Mouse (Mus musculus): Measurements from ENCODE around the gene Chml.
A peak's percentile ranks its signal among the peaks of the same experiment; 100 is the strongest.

The Chml gene

DNA sequence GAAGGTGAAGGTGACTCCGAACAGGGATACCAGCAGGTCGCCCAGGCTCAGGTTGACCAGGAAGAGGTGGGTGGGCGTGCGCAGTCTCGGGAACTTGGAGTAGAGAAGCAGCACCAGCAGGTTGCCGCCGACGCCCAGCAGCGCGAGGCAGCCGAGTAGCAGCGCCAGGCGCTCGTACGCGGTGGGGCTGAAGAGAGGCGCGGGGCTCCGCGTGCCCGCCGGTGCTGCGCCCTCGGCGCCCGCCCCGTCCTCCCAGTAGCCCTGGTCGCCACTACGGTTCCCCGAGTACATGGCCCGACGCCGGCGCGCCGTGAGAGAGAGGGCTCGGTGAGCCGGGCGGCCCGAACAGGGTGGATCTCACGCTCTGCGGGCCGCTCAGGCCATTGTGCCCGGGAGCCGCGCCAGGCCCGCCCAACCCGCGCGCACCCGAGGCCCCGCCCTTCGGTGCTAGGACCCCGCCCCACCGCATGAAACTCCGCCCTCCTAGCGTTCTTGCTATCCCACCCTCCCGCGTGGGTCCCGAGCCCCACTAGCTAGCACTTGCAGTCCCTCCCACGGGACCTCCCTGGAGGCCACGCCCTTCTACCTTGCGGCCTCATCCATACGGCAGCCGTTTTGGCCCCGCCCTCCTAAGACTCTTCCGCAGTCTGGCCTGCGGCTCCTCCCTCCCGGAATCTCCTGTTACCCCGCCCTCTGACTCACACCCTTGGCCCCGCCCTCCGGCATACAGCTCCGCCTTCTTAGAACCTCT lies at the start of gene Chml, which contains the start of gene Opn3:
Gene Chml, minus strand, starts transcription at position 656 of the 751 bp plus-strand sequence.
Gene Opn3, minus strand, starts transcription at position 531 of the 751 bp plus-strand sequence.
- DNase-seq (ENCODE audit: low spot score): peak; percentile 98

DNA sequence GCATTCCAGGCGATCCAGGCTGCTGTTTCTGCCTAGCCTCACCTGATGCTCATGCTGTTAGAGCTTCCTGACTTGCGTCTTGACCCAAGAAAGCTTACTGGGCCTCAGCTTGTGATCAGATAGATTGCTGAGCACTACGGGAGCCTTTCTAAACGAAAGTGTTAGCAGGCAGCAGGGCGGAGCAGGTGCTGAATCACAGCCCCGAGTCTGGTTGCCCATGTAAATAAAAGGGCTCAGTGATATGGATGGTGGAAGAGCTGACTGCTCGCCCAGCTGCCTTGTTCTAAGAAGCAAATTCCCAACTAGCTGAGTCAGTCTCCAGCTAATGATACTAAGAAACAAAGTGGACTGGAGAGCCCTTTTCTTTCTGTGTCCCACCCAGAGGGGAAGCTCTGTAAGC lies 33.1 kb upstream of the Chml start:
- DNase-seq (ENCODE audit: low spot score): no peak

DNA sequence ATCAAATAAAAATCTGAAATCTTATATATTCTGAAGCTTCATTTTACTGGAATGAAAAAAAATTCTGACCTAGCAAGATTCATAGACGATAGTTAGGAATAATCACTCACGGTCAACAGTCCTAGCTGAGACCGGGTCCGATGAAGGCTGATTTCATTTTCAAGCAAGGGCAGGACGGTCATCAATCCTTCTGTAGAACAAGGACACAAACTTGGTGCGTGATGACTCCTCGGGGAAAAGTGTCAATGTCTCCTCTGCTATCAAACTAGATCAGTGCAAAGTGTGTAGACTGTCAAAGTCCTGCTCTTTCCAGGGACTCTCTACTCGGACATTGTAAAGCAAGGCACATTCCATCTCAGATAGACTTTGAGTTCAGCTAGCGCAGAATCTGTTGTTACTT lies 24.1 kb upstream of the Chml start:
- DNase-seq (ENCODE audit: low spot score): no peak

DNA sequence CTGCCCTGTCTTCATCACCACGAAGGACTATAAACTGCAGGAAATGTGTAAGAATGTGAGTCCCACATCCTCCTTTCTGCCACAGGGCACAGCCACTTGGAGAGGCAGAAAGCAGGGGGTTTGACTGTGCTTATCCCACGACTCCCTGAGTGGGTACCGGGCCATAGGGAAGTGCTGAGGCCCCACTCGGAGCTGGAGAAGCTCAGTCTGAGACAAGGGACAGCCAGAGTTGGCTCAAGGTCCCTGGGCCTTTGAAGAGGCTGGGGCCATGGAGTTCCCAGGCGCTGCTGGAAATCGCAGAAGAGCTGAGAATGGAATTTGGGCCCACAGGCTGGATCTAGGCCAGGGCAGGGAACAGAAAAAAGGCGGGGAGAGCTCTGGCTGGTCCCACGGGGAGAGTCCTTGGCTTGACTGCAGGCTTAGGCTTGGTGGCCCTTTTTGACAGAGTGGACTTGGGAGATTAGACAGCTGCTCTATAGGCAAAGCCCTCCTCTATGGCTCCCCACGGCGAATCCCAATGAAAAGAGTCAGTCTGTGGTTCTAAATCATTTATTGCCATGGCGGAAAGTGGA lies 19.7 kb upstream of the Chml start:
- no peak for DNase-seq (ENCODE audit: low spot score)

DNA sequence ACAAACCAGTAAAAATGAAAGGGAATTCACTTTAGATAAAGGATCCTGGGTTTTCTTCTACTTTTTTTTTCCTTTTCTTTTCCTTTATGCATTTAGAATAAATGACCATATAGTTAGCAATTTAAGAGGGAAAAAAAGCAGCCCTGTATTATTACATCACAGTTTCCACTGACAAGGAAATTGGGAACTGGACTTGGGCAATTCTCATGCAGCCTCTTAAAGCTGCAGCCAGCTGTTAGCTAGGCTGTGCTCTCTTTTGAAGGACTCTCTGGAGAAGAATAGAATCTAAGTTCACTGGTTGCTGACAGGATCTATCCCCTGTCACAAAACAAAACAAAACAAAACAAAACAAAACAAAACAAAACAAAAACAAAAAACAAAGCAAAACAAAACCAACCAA lies 15.3 kb upstream of the Chml start:
- DNase-seq (ENCODE audit: low spot score): no peak

DNA sequence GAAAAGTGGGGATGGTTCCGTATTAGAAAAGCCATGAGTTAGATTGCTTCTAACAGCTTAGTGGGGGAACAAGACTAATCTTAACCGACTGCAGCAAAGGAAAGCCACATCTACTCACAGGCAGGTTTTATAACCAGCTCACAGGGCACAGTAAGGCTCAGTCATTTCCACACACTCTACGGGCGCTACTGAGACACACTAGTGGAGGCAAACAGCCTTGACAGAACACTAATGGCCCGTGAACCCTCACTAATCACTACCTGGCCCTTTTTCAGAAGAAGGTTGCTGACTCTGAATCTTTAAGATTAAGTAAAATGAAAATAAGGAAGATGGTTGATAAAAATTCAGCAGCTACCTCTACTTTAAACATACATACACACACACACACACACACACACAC lies 14.9 kb upstream of the Chml start:
- no peak for DNase-seq (ENCODE audit: low spot score)

DNA sequence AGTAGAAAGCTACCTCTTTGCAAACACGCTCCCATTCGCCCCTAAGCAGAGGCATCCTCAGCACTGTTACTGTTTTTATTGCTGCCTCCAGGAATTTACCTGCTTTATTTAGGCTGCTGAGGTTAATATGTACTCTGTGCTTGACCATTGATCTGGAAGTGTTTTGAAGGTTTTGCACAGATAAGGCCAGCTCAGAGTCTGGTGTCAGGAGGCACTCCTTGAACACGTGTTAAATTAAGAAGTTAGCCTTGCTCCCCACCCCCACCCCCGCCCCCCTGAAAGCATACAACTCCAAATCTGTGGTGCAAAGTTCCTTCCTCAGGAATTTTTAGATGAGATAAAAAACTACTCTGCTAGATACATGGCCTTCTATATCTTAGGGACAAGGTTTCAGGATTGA lies 8.4 kb upstream of the Chml start:
- no peak for DNase-seq (ENCODE audit: low spot score)

DNA sequence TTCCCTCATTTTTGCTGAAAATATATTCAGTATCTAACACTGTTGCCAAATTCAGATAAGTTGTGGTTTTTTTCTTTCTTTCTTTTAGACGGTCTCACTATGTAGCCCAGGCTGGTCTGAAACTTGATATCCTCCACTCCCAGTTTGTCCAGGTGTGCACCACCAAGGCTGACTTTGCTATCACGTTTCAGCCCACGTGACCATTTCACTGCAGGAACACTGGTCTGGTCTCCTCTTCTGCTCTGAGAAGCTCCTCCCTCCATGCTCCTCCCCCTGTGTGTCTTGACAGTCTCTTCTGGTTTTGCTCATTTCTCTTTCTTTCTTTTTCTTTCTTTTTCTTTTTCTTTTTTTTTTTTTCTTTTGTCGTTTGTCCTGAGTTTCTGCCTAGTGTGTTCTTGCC lies 7.1 kb upstream of the Chml start:
- no peak for DNase-seq (ENCODE audit: low spot score)

DNA sequence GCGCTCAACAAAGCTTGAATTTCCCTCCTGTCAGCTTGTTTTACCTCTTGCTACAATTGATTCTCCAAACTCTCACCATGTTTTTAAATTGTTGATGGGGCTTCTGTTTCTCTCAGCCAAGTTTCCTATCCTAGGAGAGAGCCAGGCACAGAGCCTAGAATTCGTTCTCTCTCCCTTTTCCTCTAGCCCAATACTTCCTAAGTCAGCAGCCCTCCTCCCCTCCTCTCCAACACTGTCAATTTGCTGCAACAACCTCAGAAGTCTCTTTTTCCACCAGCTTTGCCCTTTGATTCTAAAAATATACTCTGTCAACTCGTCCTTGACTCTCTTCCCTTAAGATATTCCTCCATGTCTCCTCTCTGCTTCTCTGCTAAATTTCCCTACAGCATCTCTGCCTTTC lies 6.7 kb upstream of the Chml start:
- no peak for DNase-seq (ENCODE audit: low spot score)

DNA sequence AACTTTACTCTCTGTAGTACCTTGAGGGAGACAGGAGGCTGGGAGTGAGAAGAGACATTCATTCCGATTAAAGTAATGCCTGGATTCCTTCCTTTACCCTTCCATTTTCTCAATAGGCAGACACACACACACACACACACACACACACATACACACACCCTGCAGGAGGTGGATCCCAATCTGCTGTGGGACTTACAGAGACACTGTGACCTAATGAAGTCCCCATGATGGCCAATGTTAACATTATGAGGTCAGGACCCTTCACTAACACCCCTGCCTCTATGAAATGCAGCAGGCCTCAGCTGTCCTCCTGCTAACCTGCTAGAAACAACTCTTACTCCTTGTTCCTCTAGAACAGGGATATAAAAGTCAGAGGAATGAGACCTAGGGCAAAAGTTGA lies 5.6 kb upstream of the Chml start, which contains the start of gene Wdr64:
Gene Wdr64, plus strand, starts transcription at position 301 of the 400 bp plus-strand sequence.
- DNase-seq (ENCODE audit: low spot score): no peak

DNA sequence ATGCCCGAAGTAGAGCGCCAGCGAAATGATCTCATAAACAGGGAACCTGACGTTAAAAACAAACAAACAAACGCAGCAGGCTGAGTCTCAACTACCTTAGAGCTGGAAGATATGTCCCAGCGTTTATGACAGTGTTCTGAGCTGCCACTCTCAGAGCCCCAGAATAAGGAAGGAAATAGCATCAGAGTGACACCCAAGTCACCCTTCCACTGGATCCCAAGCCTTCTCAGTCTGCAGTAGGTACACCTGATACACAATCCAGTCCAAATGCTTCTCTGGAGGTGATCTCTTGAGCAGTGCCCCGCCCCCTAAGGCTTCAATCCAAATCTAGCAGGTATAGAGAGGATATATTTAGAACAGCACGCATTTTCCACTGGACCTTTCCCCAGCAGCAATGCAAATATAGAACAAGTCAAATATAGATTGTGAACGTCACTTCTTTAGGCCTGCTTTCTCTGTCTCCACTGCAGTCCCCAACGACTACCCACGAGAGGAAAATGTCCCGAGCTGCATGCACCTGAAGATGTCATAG lies 794 bp upstream of the Chml start:
- DNase-seq (ENCODE audit: low spot score): no peak

DNA sequence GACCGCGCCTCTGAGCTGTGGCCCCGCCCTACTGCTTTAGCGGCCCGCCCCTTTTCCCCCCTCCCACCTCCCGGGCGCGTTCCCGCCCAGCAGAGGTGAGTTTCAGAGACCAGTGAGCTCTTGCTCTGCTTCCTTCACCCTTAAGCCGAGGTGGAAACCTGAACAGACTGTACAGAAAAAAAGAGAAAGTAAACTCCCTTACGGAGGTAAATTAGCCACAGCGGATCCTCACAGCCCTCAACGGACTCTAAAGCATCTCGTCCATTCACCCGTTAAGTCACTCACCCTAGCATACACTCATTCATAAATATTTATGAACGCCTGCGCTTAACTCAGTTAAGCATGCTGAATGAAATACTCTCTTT lies 278 bp upstream of the Chml start:
- DNase-seq (ENCODE audit: low spot score): no peak

DNA sequence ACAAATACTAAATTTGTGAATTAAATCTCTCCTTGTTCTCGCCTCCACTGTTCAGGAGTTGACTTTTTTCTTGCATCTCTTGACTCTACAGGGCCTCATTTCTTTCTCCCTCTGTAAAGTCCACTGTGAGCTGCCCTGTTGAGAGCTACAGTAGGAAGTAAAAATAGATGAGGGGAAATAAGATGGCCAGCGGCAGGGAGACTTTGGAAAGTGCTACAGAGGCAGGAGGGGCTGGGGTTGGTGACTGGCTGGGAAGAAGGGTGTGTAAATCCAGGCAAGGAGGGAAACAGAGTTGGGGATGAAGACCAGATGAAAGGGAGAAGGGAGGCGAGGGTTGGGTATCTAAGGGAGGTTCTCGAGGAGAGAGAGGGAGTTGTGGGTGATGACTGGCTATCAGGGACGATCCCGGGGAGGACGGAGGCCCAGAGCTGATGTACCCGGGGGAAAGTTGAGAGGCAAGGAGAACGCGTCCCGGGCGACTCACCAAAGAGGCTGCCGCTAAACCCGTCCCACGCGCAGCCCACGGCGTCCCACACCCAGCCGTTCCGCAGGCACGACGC lies 935 bp downstream of the Chml start:
- DNase-seq (ENCODE audit: low spot score): no peak

DNA sequence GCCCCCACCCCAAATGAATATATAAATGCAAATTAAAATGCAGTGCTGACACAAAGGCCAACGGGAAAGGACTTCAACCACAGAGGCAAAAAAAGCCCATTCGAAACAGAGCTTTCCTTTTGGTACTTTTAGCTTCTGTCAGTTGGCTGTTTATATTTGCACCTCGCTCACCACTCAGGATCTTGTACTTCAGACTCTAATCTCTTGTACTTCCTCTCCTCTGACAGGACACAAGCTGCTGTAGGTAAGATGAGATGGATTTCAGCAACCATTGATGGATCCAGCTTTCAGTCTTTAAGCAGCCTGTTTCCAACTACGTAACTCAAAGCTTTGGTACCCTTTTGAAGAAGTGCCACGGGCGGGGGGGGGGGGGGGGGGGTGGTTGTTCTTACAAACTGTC lies 11.7 kb downstream of the Chml start:
- DNase-seq (ENCODE audit: low spot score): no peak

DNA sequence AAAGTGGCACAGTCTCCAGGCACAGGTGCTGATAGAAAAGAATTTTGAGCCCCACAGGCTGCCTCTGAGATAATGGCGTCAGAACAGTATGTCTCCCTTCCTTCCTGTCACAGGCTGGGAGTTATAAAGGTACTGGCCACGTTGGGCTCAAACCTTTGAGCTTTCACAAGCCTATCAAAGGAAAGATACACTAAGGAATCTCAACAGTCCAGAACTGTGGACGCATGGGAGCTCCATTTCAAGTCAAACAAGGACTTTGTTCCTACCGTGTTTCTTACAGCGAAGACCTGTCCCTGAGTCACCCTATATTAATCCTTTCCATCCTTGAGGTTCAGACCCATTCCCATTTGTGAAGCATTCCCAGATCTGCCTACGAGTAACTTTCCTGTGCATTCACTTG lies 15.2 kb downstream of the Chml start:
- DNase-seq (ENCODE audit: low spot score): no peak

DNA sequence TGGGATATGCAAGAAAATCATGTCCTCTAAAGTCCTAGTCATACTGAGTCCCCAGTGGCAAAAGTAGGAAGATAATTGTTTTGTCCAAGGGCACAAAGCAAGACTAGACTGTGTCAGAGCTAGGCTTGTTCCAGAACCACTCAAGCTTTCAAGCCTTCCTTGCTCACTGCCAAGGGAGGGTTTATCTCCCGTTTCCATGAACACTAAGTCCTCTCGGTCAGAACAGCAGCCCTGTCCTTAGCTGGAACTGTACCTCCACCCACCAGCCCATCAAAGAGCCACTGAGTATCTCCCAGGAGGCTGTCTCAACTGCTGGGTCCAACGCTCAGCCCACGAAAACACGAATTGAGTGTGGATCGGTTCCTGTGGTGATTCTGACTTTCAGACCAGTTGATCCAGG lies 17.6 kb downstream of the Chml start:
- DNase-seq (ENCODE audit: low spot score): no peak

DNA sequence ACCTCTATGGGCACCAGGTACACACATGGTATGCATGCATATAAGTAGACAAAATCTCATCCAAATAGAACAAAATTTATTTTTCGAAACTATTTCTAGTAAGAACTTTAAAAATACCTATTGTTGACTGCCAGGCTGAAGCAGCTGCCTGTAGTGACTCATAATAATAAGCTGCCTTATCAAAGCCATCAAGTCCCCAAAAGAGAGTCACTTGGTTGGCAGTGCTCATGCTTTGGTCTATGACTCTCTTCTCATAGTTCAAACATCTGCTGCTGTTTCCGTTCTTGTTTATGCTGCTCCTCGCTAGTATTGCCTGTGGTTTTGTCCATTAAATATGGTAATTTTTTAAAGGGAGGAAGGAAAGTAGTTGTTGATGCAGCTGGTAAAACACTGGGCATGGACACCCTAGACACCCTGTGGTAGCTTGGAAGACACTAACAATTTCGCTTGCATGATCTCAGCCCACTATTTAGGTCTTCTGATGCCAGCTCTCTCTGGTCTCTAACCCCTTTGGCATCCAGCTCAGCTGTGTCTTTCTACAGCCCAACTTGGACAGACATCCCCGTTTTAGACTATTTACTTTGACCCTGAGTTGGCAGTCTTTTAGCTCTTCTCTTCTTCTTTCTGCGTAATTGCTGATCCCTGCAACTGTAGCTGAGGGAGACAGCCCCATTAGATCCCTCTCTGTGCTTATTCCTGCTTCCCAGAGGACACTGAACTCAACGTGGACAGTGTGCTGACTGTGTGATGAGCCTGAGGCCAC lies 19.0 kb downstream of the Chml start:
- no peak for DNase-seq (ENCODE audit: low spot score)

DNA sequence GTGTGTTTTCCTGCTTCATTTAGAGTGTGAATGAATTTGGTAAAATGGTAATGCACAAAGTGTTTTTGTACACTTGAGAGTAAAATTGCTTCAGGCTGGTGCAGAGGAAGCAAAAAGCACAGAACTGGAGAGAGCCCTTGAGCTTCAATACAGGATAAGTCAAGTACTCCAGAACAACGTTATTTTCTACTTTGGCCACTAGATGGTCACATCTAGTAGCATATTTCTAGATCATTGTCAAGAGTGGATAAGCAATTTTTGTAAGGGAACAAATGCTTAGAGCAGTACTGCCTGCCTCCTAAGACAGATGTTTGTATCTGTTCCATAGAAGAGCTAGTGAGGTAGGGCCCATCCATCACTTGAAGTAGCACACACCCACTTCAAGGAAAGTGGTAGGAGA lies 21.1 kb downstream of the Chml start:
- no peak for DNase-seq (ENCODE audit: low spot score)

DNA sequence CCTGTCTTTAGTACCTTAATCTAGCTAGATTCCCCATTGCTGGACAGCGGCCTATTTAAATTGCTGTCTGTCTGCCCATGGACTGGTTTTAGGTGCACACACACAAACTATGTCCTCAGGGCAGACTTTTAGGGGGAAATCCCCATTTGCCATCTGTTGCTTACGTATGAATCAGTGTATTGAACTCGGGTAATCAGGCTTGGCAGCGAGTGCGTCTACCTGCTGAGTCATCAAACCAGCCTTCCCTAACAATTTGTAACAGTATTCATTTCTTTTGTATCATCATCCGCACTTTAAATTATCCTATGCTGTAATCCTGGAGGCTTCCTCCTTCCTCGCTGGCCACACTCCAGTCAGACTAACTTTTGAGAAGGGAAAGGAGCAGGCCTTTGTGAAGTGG lies 22.7 kb downstream of the Chml start:
- DNase-seq (ENCODE audit: low spot score): no peak

DNA sequence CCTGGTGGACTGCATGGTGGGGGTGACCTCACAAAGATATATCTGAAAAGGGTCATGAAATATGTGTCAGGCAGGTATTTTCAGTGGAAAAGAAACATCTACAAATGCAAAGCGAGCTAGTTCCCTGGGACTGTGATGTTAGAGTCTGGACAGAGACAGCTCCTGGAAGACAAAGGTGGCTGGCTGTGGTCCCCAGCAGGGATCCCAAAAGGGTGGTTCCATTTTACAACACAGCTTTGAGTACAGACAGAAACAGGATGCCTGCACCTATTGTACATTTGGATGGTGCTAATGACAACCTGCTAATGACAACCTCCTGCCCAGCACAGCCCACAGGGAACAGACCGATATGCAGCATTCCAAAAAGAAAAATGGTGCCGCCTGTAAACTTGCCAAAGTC lies 23.2 kb downstream of the Chml start:
- no peak for DNase-seq (ENCODE audit: low spot score)

DNA sequence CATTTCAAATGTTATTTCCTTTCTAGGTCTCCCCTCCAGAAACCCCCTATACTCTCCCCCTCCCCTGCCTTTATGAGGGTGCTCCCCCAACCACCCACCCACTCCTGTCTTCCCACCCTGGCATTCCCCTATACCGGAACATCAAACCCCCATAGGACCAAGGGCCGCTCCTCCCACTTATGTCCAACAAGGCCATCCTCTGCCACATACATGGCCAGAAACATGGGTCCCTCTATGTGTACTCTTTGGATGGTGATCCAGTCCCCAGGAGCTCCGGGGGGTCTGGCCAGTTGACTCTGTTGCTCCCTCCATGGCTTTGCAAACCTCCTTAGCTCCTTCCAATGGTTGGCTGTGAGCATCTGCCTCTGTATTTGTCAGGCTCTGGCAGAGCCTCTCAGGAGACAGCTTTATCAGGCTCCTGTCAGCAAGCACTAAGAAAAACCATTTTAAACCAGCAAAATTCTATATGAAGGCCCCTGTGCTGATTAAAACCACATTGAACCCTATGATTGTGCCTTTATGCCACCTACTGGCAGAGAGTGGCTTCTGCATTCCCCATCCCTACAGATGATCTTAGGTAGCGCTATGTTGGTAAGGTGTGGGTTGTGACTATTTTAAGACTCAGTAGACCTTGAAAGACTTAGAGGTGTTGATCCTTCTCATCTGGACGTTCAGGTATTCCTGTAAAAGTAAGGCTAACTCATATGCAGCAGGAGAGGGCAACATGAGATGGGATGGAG lies 23.9 kb downstream of the Chml start:
- no peak for DNase-seq (ENCODE audit: low spot score)

DNA sequence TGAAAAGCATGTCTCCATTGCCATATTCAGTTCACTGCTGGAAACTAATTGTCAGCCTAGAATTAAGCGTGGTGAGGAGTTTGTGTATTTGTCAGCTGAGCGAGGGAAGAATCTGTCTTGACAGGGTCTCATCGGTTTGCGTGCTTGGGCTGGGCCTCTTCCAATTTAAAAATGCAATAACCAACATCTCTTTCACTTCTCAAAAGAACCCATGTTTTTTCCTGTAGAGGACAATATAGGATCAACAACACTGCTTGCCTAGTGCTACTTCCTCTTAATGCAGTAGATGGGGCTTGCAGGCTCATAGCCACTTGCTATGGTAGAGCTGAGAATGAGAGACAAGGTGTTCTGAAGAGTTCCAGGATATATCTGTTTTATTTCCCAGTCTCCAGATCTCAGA lies 32.8 kb downstream of the Chml start:
- DNase-seq (ENCODE audit: low spot score): no peak
